Mouse (Mus musculus) naive thymus-derived CD4-positive, alpha-beta T cell, adult 2 months (primary cell): ENCODE data around the gene Pof1b.

Experiments used
- DNase-seq: peaks from one replicate; pipeline ENCODE4 v3.0.0-alpha.2; 2011; ENCODE audit warnings: low read depth

Gene Pof1b

DNA sequence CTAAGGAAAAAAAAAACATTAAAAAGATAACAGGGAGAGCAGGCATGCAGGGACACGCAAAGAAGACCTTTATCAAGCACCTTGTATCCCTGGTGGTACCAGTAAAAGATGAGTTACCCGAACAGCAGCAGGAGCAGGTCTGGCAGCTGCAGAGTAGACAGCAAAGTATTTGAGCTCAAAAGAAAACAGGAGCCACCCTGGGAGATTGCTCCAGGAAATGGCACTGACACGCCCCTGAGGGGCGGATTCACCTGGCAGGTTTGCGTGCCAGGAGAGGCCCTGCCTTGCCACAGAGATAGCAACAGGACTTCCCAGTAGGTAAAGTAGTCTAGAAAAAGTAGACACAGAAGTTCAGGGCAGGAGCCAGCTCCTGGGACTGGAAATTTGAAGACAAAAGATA, at the start of gene Pof1b:
Gene Pof1b (minus strand): TSS at position 144 of the 400 bp plus-strand sequence.
- DNase-seq = no peak

- DNase-seq = no peak
Observed at GRCm38 (mm10) chrX:112716587-112716986, 18.1 kb upstream of the Pof1b start.

DNA sequence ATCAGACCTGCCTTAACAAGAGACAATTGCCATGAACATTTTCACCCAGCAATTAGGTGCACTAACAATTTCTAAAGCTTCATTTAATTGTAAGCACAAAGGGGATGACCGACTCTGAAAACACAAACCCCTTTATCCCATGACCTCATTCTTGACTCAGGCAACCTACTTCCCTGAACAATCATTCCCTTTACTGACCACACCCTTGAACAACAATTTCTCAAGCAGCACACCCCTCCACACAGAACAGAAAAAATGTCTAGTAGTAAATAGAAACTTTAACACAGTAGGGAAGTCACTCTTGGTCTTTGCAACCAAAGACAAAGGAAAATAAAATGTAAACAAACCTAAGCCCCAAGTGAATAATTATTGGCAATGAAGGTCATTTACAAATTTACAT, 4.1 kb downstream of the Pof1b start:
- DNase-seq = no peak

DNA sequence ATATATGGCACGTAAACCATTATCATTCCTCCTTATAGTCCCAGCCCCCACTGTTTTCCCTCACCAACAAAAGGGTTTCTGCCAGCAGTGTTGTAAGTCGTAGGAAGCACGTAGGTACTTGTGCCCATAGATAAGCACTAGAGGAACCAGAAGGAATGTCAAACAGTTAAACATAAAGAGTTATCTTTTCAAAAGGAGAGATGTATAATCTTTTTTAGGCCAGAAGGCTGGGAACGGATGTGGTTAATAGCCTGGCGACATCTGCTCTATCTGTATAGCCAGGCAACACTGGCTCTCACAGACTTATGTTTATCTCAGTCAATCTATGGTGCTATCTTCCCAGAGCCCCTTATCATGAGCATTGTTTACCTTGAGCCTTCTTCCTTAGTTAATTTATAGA, 17.8 kb downstream of the Pof1b start:
- no peak for DNase-seq

GRCm38 (mm10) chrX:112675525-112675924, 22.9 kb downstream of the Pof1b start:
- DNase-seq = no peak

GRCm38 (mm10) chrX:112601306-112602120, 96.9 kb downstream of the Pof1b start:
- no peak for DNase-seq

- no peak for DNase-seq
Observed at GRCm38 (mm10) chrX:112600511-112601305, 97.7 kb downstream of the Pof1b start, which contains the start of gene Zfp711. Gene Zfp711, plus strand, starts transcription at chrX:112600526.
